Mouse (Mus musculus) intestine, embryonic 14.5 days (tissue): ENCODE measurements around the gene Slitrk5. TPM values are rescaled to one million over a fixed set of nuclear protein-coding genes. Genes with fewer than 3 reads are reported as not detected.

ENCODE experiments used
- ATAC-seq: fragments of 200-750 bp; cut with Nextera tagmentation; replicated peaks from 2 replicates; pipeline ENCODE4 v1.8.0; 2017; ENCODE audit warnings: low read depth, moderate number of reproducible peaks, moderate TSS enrichment, moderate library complexity; ENCODE audit not compliant: low FRiP score, low TSS enrichment
- DNase-seq: peaks from one replicate; pipeline ENCODE4 v3.0.0-alpha.2; 2018; ENCODE audit warnings: low spot score
- H3K27ac ChIP-seq: fragments of 300-500 bp; sonication (generic); 2 replicates; pipeline ENCODE4 v1.5.1; 2014; ENCODE audit warnings: low read depth, mild to moderate bottlenecking, control low read depth
- H3K27me3 ChIP-seq: fragments of 300-500 bp; sonication (generic); replicated peaks from 2 replicates; pipeline ENCODE4 v1.6.1; 2014; ENCODE audit warnings: low read length, control low read depth; ENCODE audit not compliant: control insufficient read depth, insufficient read depth
- H3K36me3 ChIP-seq: fragments of 300-500 bp; sonication (generic); 2 replicates; pipeline ENCODE4 v1.6.1; 2014; ENCODE audit warnings: low read length, control low read depth; ENCODE audit not compliant: control insufficient read depth, insufficient read depth
- H3K4me1 ChIP-seq: fragments of 300-500 bp; sonication (generic); replicated peaks from 2 replicates; pipeline ENCODE4 v1.6.1; 2014; ENCODE audit warnings: low read length, control low read depth, mixed read lengths; ENCODE audit not compliant: control insufficient read depth, insufficient read depth
- H3K4me2 ChIP-seq: fragments of 300-500 bp; sonication (generic); 2 replicates; pipeline ENCODE4 v1.6.1; 2014; ENCODE audit warnings: low read length
- H3K4me3 ChIP-seq: fragments of 300-500 bp; sonication (generic); 2 replicates; pipeline ENCODE4 v1.5.1; 2014; ENCODE audit warnings: low read depth, low read length, control low read depth, mixed read lengths
- H3K9ac ChIP-seq: fragments of 300-500 bp; sonication (generic); 2 replicates; pipeline ENCODE4 v1.6.1; 2014; ENCODE audit warnings: mild to moderate bottlenecking, low read length
- H3K9me3 ChIP-seq: fragments of 300-500 bp; sonication (generic); 2 replicates; pipeline ENCODE4 v1.6.1; 2016; ENCODE audit warnings: low read length, control low read depth; ENCODE audit not compliant: control insufficient read depth
- WGBS: fragments of 180-500 bp; shearing (Covaris S2); extraction: QIAGEN DNeasy Blood & Tissue Kit; methylation state at CpG from one replicate; pipeline ENCODE4 v1.1.7; 2014; 5-methylcytosine and 5-hydroxymethylcytosine counted together
- polyA plus RNA-seq: library from polyadenylated mRNA; unstranded; fragments of >200 nt; fragmentation: Nextera tagmentation; extraction: Ambion mirVana; gene quantifications from 2 replicates; pipeline ENCODE4 v1.2.1, GENCODE M21; 2014

Gene Slitrk5
- 5.0 and 6.1 TPM in 2 replicates for polyA plus RNA-seq

- WGBS = under 1% methylated on average over 22 of the region's 22 CpGs
- peaks cover 23% of the 10 kb centered on the region for H3K27me3 ChIP-seq
- peak within 1 kb of the TSS; percentile 66 for H3K9ac ChIP-seq
- ATAC-seq (peak; percentile 65), DNase-seq (peak; percentile 95)
- H3K36me3 ChIP-seq = no peaks in the 10 kb centered on the region
- peak within 1 kb of the TSS; percentile 93 for H3K4me2 ChIP-seq
- H3K9me3 ChIP-seq = no peaks in the 10 kb centered on the region
- H3K4me3 ChIP-seq = peak within 1 kb of the TSS; percentile 61
- peak within 1 kb of the TSS; percentile 69 for H3K27ac ChIP-seq
- peaks cover 5% of the 10 kb centered on the region; the same call in 1 of the 2 replicates for H3K4me1 ChIP-seq
These were observed at the start of gene Slitrk5 for GRCm38 (mm10) chr14:111674664-111675147. TSS of gene Slitrk5 (plus strand) at chr14:111675097.

GRCm38 (mm10) chr14:111672942-111673341, 2.0 kb upstream of the Slitrk5 start:
- ATAC-seq = no peak
- no peaks in the 10 kb centered on the region for H3K9me3 ChIP-seq
- H3K9ac ChIP-seq = no peak overlapping the region
- peaks cover 5% of the 10 kb centered on the region; the same call in 1 of the 2 replicates for H3K4me1 ChIP-seq
- peaks cover 12% of the 10 kb centered on the region; the same call in 1 of the 2 replicates for H3K27me3 ChIP-seq
- no peak for DNase-seq
- no peaks in the 10 kb centered on the region for H3K36me3 ChIP-seq
- whole genome bisulfite sequencing = 68% methylated on average over 1 of the region's 1 CpGs
- H3K4me2 ChIP-seq = no peak overlapping the region
- H3K27ac ChIP-seq = no peak overlapping the region
- H3K4me3 ChIP-seq = no peak overlapping the region

- WGBS = under 1% methylated on average over 78 of the region's 94 CpGs
- peak overlapping the region; percentile 69 for H3K27ac ChIP-seq
- ATAC-seq = peak; percentile 65
These were observed 591 bp downstream of the Slitrk5 start for GRCm38 (mm10) chr14:111675211-111676165.

GRCm38 (mm10) chr14:111676166-111676581, 1.3 kb downstream of the Slitrk5 start:
- Histone ChIP-seq H3K9ac (peak overlapping the region; percentile 66), H3K4me3 (peak overlapping the region; percentile 61), H3K9me3 (no peaks in the 10 kb centered on the region), H3K4me1 (peaks cover 5% of the 10 kb centered on the region; the same call in 1 of the 2 replicates), H3K27ac (peak overlapping the region; percentile 69), H3K27me3 (peaks cover 37% of the 10 kb centered on the region), H3K36me3 (no peaks in the 10 kb centered on the region), H3K4me2 (peak overlapping the region; percentile 93)
- peak; percentile 37; the same call in 1 of the 2 replicates for ATAC-seq
- no peak for DNase-seq
- WGBS = 0% methylated on average over 18 of the region's 19 CpGs

More at GRCm38 (mm10) chr14:111675211-111676165, 591 bp downstream of the Slitrk5 start:
- Histone ChIP-seq H3K4me1 (peaks cover 5% of the 10 kb centered on the region; the same call in 1 of the 2 replicates), H3K27me3 (peaks cover 31% of the 10 kb centered on the region), H3K4me3 (peak overlapping the region; percentile 61), H3K9me3 (no peaks in the 10 kb centered on the region), H3K9ac (peak overlapping the region; percentile 66), H3K36me3 (no peaks in the 10 kb centered on the region), H3K4me2 (peak overlapping the region; percentile 93)
- DNase-seq = peak; percentile 82

- ATAC-seq = no peak
- Histone ChIP-seq H3K4me1 (peaks cover 5% of the 10 kb centered on the region; the same call in 1 of the 2 replicates), H3K9me3 (no peaks in the 10 kb centered on the region), H3K4me3 (peak overlapping the region; percentile 61), H3K36me3 (no peaks in the 10 kb centered on the region), H3K4me2 (peak overlapping the region; percentile 93), H3K9ac (no peak overlapping the region), H3K27ac (no peak overlapping the region), H3K27me3 (peaks cover 37% of the 10 kb centered on the region)
- WGBS = under 1% methylated on average over 18 of the region's 18 CpGs
- peak; percentile 59 for DNase-seq
These were observed 2.0 kb downstream of the Slitrk5 start for GRCm38 (mm10) chr14:111676851-111677291.

- 7% methylated on average over 17 of the region's 17 CpGs for WGBS
- H3K4me2 ChIP-seq = peak overlapping the region; percentile 93
- peak; percentile 54 for DNase-seq
- no peaks in the 10 kb centered on the region for H3K9me3 ChIP-seq
- H3K27me3 ChIP-seq = peaks cover 41% of the 10 kb centered on the region
- no peaks in the 10 kb centered on the region for H3K36me3 ChIP-seq
- H3K9ac ChIP-seq = no peak overlapping the region
- H3K4me1 ChIP-seq = peaks cover 5% of the 10 kb centered on the region; the same call in 1 of the 2 replicates
- ATAC-seq = no peak
- peak overlapping the region; percentile 61 for H3K4me3 ChIP-seq
- no peak overlapping the region for H3K27ac ChIP-seq
These were observed 2.6 kb downstream of the Slitrk5 start for GRCm38 (mm10) chr14:111677361-111678070.

- H3K4me3 ChIP-seq = no peak overlapping the region
- H3K4me2 ChIP-seq = no peak overlapping the region
- WGBS = 67% methylated on average over 8 of the region's 8 CpGs
- no peaks in the 10 kb centered on the region for H3K9me3 ChIP-seq
- ATAC-seq (no peak), DNase-seq (peak; percentile 53)
- peaks cover 5% of the 10 kb centered on the region; the same call in 1 of the 2 replicates for H3K4me1 ChIP-seq
- H3K27me3 ChIP-seq = peaks cover 41% of the 10 kb centered on the region
- H3K36me3 ChIP-seq = no peaks in the 10 kb centered on the region
- H3K9ac ChIP-seq = no peak overlapping the region
- no peak overlapping the region for H3K27ac ChIP-seq
These were observed 5.4 kb downstream of the Slitrk5 start for GRCm38 (mm10) chr14:111680271-111680670.
